Mouse (Mus musculus) left cerebral cortex, postnatal 4 days (tissue): Measurements from ENCODE around the gene Ugt3a2. TPM values are rescaled to one million over a fixed set of nuclear protein-coding genes. Genes with fewer than 3 reads are reported as not detected.
A peak's percentile ranks its signal among the peaks of the same experiment; 100 is the strongest.

Source experiments
- DNase-seq: peaks from one replicate; pipeline ENCODE4 v3.0.0-alpha.2; 2022
- intact Hi-C: fragments of 180-260 bp; cut with DNase I; formaldehyde crosslinking; loops from one replicate; pipeline ENCODE4 v1.15.1; 2025
- total RNA-seq, 2 experiments: library from RNA; stranded (reverse); gene quantifications; 2 replicates each; pipeline ENCODE4 v1.2.3; 2021

The Ugt3a2 gene
- not detected for total RNA-seq

DNA sequence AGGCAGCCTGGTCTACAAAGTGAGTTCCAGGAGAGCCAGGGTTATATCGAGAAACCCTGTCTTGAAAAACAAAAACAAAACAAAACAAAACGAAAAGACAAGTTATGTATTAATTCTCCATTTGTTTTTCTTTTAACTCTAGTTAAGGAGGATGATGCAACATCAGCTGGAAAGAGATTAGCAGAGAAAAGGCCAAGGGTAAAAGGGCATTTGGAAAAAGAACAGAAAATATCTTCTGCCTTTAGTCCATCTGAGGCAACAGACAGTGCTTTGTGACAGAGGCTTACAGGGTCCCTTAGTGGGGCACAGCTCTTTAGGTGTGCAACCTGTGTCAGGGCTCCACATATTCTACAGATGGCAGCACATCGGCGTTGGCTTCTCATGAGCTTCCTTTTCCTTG lies at the start of gene Ugt3a2:
TSS of gene Ugt3a2 (plus strand) at position 210 of the 400 bp plus-strand sequence.
- DNase-seq, result no peak
- intact Hi-C loops, result no loop called here

DNA sequence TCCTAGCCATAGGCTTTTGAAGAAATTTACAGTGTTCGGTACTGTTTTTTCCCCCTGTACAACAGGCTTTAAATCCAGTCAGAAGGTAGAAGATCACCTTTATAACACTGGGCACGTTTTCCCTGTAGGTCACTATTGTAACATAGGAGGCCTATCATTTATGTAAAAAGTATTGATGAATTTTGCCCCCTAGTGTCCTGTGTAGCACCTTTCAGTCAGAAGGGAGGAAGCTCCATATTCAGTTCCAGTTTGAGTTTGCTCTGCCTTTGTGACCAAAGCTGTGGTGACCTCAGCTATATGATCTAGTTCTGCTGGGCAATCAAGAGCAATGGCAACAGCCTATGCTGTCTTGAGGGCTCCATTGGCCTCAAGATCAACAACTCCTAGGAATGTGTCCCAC lies 45.7 kb upstream of the Ugt3a2 start:
- intact Hi-C loops, result loop anchor here (5.0 kb wide), 1 partner anchor 63 kb away; no protein-coding TSS in a partner anchor
- DNase-seq, result no peak

DNA sequence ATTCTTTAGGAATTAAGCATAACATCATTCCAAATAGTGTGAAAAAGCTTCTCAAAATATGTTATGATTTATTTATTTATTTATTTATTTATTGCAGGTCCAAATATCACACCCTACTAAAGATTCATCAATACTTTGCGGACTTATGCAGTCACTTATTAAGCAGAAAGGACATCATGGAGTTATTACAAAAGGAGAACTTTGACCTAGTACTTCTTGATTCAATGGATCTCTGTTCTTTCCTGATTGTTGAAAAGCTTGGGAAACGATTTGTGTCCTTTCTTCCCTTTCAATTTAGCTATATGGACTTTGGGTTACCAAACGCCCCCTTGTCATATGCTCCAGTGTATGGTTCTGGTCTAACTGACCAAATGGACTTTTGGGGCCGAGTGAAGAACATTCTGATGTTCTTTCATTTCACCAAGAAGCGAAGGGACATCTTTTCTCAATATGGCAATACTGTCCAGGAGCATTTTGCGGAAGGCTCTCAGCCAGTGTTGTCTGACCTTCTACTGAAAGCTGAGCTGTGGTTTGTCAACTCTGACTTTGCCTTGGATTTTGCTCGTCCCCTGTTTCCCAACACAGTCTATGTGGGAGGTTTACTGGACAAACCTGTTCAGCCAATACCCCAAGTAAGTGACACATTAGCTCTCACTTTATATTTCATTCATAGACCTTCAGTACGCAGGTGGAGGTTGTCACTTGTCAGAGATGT lies 29.2 kb upstream of the Ugt3a2 start:
- intact Hi-C loops, result no loop called here
- DNase-seq, result no peak

DNA sequence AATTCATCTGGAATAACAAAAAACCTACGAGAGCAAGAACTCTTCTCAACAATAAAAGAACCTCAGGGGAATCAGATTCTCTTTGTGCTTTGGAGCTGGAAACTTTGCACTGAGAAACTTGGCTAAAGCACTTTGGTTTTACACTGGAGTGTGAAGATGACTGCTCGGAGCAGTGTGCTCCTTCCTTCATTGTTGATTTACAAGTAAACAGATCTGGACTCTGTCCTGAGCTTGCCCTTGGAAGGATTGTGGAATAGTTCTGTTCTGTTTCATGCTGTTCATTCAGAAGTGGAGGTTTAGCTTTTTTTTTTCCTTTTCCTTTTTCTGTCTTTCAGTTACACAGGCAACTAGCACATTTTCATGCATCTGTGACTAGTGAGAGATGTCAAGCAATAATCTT lies 754 bp upstream of the Ugt3a2 start:
- no peak for DNase-seq
- intact Hi-C loops, result no loop called here

DNA sequence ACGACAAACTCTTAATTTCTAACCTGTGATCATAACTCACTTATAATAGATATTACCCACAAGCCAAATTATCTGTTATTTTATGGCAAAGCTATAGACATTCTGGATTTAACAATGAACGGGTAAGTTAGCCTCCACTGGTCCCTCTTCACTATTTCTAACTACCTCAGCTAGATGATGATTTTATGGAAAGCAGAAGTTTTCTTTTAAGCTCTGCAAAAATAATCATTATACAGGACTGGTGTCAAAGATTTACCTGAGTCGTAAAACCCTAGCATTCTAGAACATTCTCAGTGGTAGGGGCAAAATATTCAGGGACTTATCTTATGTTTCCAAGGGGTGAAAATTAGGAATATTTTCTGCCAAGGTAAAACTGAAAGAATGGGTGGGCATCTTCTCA lies 1.3 kb downstream of the Ugt3a2 start:
- intact Hi-C loops, result no loop called here
- no peak for DNase-seq

DNA sequence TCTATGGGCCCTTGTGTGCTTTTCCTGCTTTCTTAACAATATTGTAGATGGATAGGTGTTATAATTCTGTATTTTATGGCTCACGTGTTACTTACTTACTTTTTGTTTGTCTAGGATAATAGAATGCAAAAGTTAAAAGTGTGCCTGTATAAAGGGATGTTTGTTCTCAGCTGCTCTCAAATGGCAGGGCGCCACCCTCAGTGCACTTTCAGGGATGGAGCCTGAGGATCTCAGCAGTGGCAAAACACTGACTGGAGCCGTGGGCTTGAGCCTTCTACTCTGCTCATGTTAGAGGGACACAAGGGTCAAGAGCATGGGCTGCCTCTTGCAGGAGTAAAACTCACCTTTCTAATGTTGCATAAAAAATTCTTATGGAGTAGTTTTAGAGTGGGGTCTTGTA lies 1.7 kb downstream of the Ugt3a2 start:
- intact Hi-C loops, result no loop called here
- DNase-seq, result no peak

DNA sequence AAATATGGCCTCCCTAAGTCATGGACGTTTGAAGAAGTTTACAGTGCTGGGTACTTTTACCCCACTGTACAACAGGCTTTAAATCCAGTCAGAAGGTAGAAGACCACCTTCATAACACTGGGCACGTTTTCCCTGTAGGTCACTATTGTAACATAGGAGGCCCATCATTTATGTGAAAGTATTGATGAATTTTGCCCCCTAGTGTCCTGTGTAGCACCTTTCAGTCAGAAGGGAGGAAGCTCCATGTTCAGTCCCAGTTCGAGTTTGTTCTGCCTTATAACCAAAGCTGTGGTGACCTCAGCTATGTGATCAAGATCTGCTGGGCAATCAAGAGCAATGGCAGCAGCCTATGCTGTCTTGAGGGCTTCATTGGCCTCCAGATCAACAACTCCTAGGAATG lies 13.4 kb downstream of the Ugt3a2 start:
- no peak for DNase-seq
- intact Hi-C loops, result no loop called here

DNA sequence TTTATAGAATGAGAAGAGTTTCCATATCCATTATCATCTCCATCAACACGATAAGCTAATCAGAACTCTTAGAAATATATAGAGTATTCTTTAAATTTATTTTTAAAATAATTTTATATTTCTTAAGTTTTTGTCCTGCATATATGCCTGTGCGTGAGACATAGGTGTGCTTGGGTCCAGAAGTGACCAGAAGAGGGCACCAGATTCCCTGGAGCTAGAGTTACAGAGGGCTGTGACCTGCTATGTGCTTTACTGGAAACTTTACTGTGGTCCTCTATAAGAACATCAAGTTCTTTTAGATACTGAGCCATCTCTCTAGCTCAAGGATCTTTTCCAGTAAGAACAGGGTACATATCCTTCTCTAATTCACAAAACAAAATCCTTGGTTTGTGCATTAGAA lies 27.5 kb downstream of the Ugt3a2 start:
- intact Hi-C loops, result no loop called here
- DNase-seq, result no peak

DNA sequence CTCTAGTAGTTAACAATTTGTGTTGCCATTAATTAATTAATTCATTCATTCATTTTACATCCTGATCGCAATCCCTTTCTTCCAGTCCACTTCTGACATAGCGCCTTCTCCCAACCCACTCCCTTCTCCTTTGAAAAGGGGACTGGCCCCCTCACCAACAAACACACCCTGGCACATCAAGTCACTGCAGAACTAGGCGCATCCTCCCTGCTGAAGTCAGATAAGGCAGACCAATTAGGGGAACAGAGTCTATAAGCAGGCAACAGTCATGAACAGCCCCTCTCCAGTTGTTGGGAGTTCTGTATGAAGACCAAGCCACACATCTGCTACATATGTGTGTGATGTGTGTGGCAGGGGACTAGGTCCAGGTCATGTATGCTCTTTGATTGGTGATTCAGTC lies 33.4 kb downstream of the Ugt3a2 start:
- intact Hi-C loops, result no loop called here
- no peak for DNase-seq

DNA sequence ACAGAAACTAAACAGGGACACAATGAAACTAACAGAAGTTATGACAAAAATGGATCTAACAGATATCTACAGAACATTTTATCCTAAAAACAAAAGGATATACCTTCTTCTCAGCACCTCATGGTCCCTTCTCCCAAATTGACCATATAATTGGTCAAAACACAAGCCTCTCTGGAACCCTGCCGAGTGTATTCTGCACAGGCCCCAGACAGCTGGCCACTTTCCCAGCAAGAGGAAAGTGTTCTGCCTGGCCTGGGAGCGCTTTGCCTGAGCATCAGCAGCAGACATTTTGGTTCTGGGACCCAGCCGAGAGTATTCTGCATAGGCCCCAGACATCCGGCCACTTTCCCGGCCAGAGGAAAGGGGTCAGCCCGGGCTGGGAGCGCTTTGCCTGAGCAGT lies 40.9 kb downstream of the Ugt3a2 start:
- intact Hi-C loops, result no loop called here
- DNase-seq, result peak; percentile 10

DNA sequence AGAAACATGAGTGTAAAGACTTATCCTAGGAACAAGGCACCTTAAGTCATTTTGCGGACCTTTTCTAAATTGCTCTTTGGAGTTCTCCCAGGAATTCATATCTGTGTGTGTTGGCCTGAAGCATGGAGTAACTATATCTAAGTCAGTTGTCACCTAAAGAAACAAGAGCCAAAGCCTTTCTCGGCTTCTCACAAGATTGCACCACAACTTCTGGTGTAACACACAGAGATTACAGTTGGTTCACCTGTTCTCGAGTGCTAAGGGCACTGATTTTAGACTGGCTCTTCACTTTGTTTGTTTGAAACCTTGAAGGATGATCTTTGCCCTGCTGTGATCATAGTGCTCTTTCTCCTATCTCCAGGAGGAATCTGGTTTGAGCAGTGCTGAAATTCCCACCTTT lies 74.1 kb downstream of the Ugt3a2 start:
- no peak for DNase-seq
- intact Hi-C loops, result no loop called here

Other genes with a start within 250 kb of the Ugt3a2 start
- gene Lmbrd2, start 195.0 kb upstream of the Ugt3a2 start, total RNA-seq, result 10 to 100 TPM; 52.2 to 52.6 TPM
- gene Skp2, start 180.1 kb upstream of the Ugt3a2 start, total RNA-seq, result 10 to 100 TPM in 1 of 2 experiments, 1 to 10 TPM in 1; 9.6 to 11.8 TPM
- gene Ugt3a1, start 58.7 kb upstream of the Ugt3a2 start, total RNA-seq, result not detected
- gene Capsl, start 100.5 kb downstream of the Ugt3a2 start, total RNA-seq, result 1 to 10 TPM; 2.4 to 2.6 TPM
- gene Il7r, start 194.6 kb downstream of the Ugt3a2 start, total RNA-seq, result under 1 TPM in 1 of 2 experiments, not detected in 1; 0.24 TPM